Mouse (Mus musculus) heart, adult 2 months (tissue): ENCODE data around the gene Uts2. TPM values are rescaled to one million over a fixed set of nuclear protein-coding genes. Genes with fewer than 3 reads are reported as not detected.
"Not testable (repeated sequence)": the region's sequence is repeated elsewhere in the genome, so short reads cannot be mapped to it uniquely, and the experiment has no call there.

Experiments
- DNase-seq, 2 experiments: peaks; one replicate each; pipeline ENCODE4 v3.0.0; 2021
- H3K27ac ChIP-seq: fragments of 200-600 bp; 2 replicates; pipeline ENCODE4 v1.8.1; 2022
- H3K27me3 ChIP-seq: fragments of 200-500 bp; 2 replicates; pipeline ENCODE4 v1.6.1; 2012; ENCODE audit warnings: mild to moderate bottlenecking, low read length, inconsistent platforms, mixed read lengths; ENCODE audit not compliant: control insufficient read depth, insufficient read depth
- H3K36me3 ChIP-seq: fragments of 200-500 bp; 2 replicates; pipeline ENCODE4 v1.6.1; 2012; ENCODE audit warnings: low read length, inconsistent platforms; ENCODE audit not compliant: control insufficient read depth, insufficient read depth
- H3K4me1 ChIP-seq: fragments of 200-500 bp; 2 replicates; pipeline ENCODE4 v1.6.1; 2011; ENCODE audit warnings: low read length; ENCODE audit not compliant: control insufficient read depth, insufficient read depth
- H3K4me3 ChIP-seq: fragments of 200-600 bp; 2 replicates; pipeline ENCODE4 v1.8.1; 2022
- H3K79me2 ChIP-seq: fragments of 200-500 bp; replicated peaks from 2 replicates; pipeline ENCODE4 v1.6.1; 2012; ENCODE audit warnings: mild to moderate bottlenecking, inconsistent platforms, low read length, moderate library complexity, mixed read lengths; ENCODE audit not compliant: control insufficient read depth, insufficient read depth
- H3K9ac ChIP-seq: fragments of 200-500 bp; 2 replicates; pipeline ENCODE4 v1.6.1; 2012; ENCODE audit warnings: low read depth, mild to moderate bottlenecking, control low read depth, inconsistent platforms, low read length, mixed read lengths
- CTCF ChIP-seq: fragments of 200-600 bp; IDR thresholded peaks from 2 replicates; pipeline ENCODE4 v1.8.1; 2022; ENCODE audit warnings: antibody characterized with exemption, mild to moderate bottlenecking, moderate library complexity
- EP300 ChIP-seq: fragments of 200-500 bp; IDR thresholded peaks from 2 replicates; pipeline ENCODE4 v1.6.1; 2011; ENCODE audit warnings: low read depth, low read length, control low read depth; ENCODE audit not compliant: insufficient read depth
- POLR2A ChIP-seq: fragments of 200-500 bp; IDR thresholded peaks from 2 replicates; pipeline ENCODE4 v1.6.1; 2011; ENCODE audit warnings: mild to moderate bottlenecking, low read depth, low read length, control low read depth; ENCODE audit not compliant: insufficient read depth
- WGBS: fragments of 180-500 bp; shearing (Covaris S2); methylation state at CpG from one replicate; pipeline ENCODE4 v1.1.7; 2018; 5-methylcytosine and 5-hydroxymethylcytosine counted together
- intact Hi-C: fragments of 180-260 bp; cut with DNase I; formaldehyde crosslinking; loops from one replicate; pipeline ENCODE4 v1.15.1; 2025
- polyA plus RNA-seq: library from polyadenylated mRNA; depleted of rRNA; stranded (reverse); fragments of >200 nt; gene quantifications from 2 replicates; pipeline ENCODE4 v1.2.3, GENCODE M21; 2012
- total RNA-seq, 2 experiments: library from RNA; stranded (reverse); gene quantifications; 2 replicates each; pipeline ENCODE4 v1.2.3; 2021

Uts2 gene
- total and polyA plus RNA-seq, 3 experiments: not detected

DNA sequence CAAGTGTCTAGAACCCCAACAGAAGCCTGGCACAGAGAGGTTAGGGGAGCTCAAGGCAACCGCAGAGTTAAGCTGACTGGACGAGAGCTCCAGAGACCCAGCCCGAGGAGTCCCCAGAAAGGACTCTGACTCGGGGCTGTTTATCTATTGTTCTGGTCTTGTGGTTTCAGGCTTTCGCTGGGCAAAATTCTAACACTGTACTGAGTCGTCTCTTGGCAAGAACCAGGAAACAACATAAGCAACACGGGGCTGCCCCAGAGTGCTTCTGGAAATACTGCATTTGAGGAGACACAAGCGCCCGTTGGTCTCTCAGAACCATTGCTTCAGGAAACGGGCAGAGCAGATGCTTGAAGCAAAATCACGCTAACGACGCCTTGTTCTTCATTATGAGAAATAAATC, 4.5 kb downstream of the Uts2 start:
- WGBS: 64% methylated on average over 13 of the region's 13 CpGs

DNA sequence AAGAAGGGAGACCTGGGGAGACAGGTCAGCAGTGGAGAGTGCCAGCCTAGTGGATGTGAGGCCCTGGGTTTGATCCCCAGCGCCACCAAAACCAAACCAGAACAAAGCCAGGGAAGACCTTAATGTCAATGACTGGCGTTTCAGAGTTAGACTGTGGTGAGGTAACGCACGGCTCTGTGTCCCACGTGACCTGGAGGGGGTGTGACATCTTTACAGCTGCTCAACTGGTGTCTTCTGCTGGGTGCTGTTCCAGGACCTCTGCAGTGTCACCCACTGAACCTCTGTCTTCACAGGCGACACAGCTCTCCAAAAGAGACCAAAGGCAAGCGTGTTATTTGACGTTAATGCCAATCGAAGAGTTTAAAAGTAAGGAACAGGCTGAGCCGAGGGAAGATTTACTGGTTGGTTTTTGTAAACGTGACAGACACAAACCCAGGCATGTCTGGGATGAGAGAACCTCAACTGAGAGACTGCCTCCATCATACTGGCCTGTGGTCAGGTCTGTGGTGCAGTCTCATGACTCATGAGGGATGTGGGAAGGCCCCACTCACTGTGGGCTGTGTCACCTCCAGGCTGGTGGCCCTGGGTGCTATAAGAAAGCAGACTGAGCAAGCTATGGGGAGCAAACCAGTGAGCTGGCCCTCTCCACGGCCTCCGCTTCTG, 8.9 kb downstream of the Uts2 start:
- no peaks in the 10 kb centered on the region for H3K27me3 ChIP-seq
- no peaks in the 10 kb centered on the region for H3K4me1 ChIP-seq
- no peaks in the 10 kb centered on the region for H3K36me3 ChIP-seq
- DNase-seq: no peak
- H3K27ac ChIP-seq: no peak overlapping the region
- H3K4me3 ChIP-seq: no peak overlapping the region
- WGBS: 91% methylated on average over 13 of the region's 13 CpGs
- H3K9ac ChIP-seq: no peak overlapping the region
- TF ChIP-seq CTCF (no peak), EP300 (no peak), POLR2A (no peak)
- intact Hi-C loops: no loop called here
- H3K79me2 ChIP-seq: no peaks in the 10 kb centered on the region

More for the DNA sequence above, 4.5 kb downstream of the Uts2 start:
- Histone ChIP-seq H3K9ac (no peak overlapping the region), H3K79me2 (no peaks in the 10 kb centered on the region), H3K4me3 (no peak overlapping the region), H3K4me1 (no peaks in the 10 kb centered on the region), H3K27me3 (no peaks in the 10 kb centered on the region), H3K36me3 (no peaks in the 10 kb centered on the region), H3K27ac (no peak overlapping the region)
- intact Hi-C loops: no loop called here
- TF ChIP-seq POLR2A: no peak
- no peak for TF ChIP-seq CTCF
- TF ChIP-seq EP300: no peak
- DNase-seq: no peak

DNA sequence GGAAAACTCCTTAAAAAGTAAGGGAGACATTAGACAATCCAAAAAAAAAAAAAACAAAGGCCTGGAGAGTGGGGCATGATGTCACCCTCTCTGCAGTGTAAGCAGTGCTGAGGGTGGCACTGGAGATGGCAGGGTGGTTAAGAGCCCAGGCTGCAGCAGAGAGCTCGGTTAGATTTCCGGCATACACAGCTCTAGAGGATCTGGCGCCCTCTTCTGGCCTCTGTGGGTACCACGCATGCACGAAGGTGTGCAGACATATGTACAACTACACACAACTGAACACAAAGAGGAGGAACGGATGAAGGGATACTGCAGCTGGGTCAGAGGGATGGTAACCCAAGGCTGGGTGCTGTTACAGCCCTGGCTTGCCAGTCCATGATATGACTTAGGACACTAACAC, 10.0 kb downstream of the Uts2 start:
- DNase-seq: peak in 1 of 2 experiments; percentile 32
- H3K9ac ChIP-seq: no peak overlapping the region
- no peaks in the 10 kb centered on the region for H3K36me3 ChIP-seq
- intact Hi-C loops: no loop called here
- H3K27ac ChIP-seq: no peak overlapping the region
- no peaks in the 10 kb centered on the region for H3K4me1 ChIP-seq
- WGBS: 66% methylated on average over 6 of the region's 6 CpGs
- no peaks in the 10 kb centered on the region for H3K79me2 ChIP-seq
- H3K27me3 ChIP-seq: no peaks in the 10 kb centered on the region
- no peak for TF ChIP-seq EP300
- peak; percentile 60 for TF ChIP-seq CTCF
- TF ChIP-seq POLR2A: no peak
- H3K4me3 ChIP-seq: no peak overlapping the region

DNA sequence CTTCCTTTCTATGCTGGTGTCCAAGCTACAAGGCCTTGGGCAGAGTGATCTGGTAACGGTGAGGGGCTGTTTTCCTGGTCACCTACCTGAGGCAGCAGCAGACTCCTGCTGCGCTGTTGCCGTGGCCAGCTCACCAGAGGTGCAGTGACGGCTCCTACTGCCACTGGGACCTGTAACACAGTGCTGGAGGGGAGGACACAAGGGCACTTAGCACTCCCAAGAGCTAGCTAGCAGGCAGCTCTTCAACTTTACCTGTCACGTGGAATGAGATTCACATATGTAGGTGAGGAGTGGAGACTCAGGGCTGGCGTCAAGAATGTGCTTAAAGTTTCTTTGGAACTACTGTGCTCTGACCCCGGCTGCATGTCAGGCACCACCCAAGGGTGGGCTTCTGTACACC, 13.4 kb downstream of the Uts2 start:
- Histone ChIP-seq H3K27me3 (no peaks in the 10 kb centered on the region), H3K79me2 (no peaks in the 10 kb centered on the region), H3K27ac (no peak overlapping the region), H3K4me3 (no peak overlapping the region), H3K4me1 (no peaks in the 10 kb centered on the region), H3K9ac (no peak overlapping the region), H3K36me3 (no peaks in the 10 kb centered on the region)
- TF ChIP-seq POLR2A (no peak), EP300 (no peak), CTCF (no peak)
- intact Hi-C loops: no loop called here
- DNase-seq: no peak
- WGBS: 94% methylated on average over 7 of the region's 7 CpGs

DNA sequence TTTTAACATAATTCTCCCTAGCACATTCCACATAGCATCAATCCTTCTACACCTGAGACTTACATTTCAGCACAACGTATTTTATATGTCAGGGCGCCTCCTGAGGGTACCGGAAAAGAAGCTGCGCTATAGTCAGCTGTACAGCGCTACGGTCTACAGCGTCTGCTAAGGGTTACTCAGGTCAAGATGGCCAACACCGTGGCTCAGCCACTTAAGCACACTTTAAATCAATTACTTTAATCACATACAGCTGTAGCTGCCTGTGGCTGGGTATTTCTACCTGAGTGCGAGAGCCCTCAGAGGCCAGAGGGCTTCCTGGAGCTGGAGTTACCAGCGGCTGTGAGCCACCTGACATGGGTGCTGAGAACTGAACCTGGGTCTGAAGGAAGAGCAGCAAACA, 19.0 kb downstream of the Uts2 start:
- Histone ChIP-seq H3K27me3 (no peaks in the 10 kb centered on the region), H3K79me2 (no peaks in the 10 kb centered on the region), H3K27ac (no peak overlapping the region), H3K4me3 (no peak overlapping the region), H3K36me3 (no peaks in the 10 kb centered on the region; the same call in 1 of the 2 replicates), H3K9ac (no peak overlapping the region), H3K4me1 (no peaks in the 10 kb centered on the region)
- DNase-seq: no peak
- no peak for TF ChIP-seq EP300
- TF ChIP-seq POLR2A: no peak
- no peak for TF ChIP-seq CTCF
- intact Hi-C loops: no loop called here
- 94% methylated on average over 10 of the region's 10 CpGs for WGBS

DNA sequence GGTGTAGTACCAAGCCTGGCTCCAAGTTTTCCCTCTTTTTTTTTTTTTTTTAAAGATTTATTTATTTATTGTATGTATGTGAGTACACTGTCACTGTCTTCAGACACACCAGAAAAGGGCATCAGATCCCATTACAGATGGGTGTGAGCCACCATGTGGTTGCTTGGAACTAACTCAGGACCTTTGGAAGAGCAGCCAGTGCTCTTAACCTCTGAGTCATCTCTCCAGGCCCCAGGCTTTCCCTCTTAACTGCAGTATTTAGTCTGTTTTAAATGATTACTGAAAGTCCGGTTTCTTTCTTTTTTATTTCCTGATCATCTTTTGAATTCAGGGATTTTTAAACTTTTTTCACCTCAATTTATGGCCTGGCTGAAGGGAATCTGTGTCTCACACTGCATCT, 20.5 kb downstream of the Uts2 start:
- 77% methylated on average over 1 of the region's 1 CpGs for WGBS
- H3K27ac ChIP-seq: not testable (repeated sequence)

More for the DNA sequence above, 20.5 kb downstream of the Uts2 start:
- H3K79me2 ChIP-seq, H3K27me3 ChIP-seq, DNase-seq, H3K4me3 ChIP-seq, H3K9ac ChIP-seq, H3K36me3 ChIP-seq, H3K4me1 ChIP-seq, intact Hi-C loops: not testable (repeated sequence)
